Mouse (Mus musculus) bone marrow, adult 2 months (tissue): ENCODE measurements around the gene Zranb1.

ENCODE experiments used
- CTCF ChIP-seq: fragments of 200-500 bp; IDR thresholded peaks from 2 replicates; pipeline ENCODE4 v1.5.1; 2011; ENCODE audit warnings: low read length, control low read depth; ENCODE audit not compliant: control insufficient read depth, insufficient read depth
- POLR2A ChIP-seq: fragments of 200-500 bp; IDR thresholded peaks from 2 replicates; pipeline ENCODE4 v1.6.1; 2011; ENCODE audit warnings: low read depth, mild to moderate bottlenecking, control low read depth, low read length, borderline replicate concordance; ENCODE audit not compliant: control insufficient read depth

DNA sequence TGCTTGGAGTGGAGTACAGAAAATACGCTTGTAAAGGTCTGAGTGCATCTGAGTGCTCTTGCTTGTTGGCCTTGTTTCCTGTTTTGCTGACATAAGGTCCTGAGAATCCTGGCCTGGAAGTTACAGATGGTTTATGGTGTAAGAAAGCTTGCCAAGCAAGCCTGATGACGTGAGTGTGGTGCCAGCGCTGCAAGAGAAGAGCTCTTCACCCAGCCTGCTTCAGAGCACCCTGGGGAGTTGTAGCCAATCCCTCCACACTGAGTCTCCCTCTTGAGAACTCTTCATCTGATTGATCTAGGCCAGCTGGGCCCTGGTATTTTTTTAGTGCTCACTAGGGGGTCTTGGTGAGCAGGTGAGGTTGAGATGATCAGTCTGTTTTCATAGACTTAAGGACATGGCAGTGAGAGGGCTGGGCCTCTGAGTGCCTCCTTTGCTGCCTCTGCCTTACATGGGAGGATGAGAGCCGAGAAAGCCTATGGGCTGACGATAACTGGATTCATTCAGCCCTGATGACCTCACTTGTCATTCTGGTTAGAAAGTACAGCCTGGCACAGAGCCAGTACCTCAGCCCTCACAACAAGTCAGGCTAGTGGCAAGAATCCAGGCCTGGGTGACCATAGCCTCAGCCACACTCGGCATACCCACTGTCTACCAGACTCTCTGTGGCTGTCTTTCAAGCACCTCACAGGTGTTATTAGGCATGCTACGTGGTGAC is 35.9 kb upstream of the Zranb1 start:
- TF ChIP-seq CTCF: no peak
- TF ChIP-seq POLR2A: no peak
